Mouse (Mus musculus): Measurements from ENCODE around the gene Gm49405.

Gene Gm49405

DNA sequence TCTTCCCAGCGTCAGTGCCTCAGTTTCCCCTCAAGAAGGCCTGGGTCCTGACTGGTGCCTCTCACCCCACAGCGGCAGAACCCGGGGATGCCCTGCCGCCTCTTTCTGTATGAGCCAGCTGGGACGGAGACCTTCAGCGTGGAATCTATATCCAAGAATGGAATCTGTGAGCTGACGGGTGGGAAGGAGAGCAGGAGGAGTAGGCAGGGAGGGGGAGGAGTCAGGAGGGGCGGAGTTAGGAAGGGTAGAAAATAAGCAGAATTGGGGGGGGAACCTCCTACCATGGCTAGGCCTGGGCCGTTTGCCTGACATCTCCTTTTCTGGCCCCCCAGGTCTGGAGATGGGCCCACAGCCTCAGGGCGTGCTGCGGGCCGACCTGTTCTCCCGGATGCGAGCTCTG is 12.4 kb upstream of the Gm49405 start:
- no peak for DNase-seq (ENCODE audit: low spot score)

DNA sequence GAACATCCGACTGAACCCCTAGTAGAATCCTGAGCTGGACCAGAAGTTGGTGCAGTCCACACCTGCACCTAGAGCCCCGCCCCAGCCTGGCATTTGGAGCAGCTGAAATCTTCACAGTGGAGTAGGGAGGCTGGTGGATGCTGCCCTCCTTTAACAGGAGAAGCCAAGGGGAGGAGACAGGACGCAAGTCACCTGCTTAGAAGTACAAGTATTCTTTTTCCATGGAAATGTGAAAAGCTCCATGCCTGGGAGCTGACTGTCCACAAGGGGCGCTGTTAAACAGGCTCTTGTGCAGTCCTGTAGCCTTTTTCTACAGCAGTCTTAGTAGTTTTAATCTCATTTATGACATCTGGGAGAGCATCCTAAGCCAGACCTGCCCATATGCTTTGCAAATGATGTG is 11.7 kb upstream of the Gm49405 start:
- no peak for DNase-seq (ENCODE audit: low spot score)

DNA sequence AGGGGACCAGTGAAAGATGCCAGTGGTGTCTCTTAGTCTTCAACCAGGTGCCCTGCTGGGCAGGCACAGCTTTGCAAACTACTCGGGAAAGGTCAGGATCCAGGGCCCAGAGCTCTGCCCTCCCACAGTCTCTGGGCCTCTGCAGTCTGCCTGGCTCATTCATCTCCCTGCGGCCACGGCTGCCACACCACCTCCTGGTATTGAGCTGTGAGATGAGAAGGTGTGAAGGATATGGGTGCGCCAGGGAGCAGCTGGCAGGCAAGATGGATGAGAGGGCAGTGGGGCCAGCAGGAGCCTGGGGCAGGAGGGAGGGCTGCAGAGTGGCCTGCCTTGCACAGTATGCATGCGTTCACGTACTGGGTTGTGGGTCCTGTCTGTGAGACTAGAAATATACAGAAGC is 9.6 kb upstream of the Gm49405 start:
- DNase-seq (ENCODE audit: low spot score): no peak

DNA sequence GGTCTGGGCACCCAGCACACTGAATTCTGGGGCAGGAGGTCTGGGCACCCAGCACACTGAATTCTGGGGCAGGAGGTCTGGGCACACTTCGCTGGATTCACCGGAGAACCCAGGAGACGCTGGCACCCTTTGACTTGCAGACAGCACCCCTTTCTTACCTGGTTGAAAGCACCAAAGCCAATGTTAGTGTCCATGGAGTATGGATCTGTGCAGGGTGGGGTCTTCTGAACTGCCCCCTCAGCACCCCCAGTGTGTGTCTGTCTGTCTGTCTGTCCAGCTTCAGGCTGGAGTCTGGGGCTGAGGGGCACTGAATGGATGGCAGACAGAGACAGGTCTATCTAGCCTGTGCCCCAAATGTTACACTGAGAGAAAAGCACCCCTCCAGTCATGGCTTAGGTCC is 8.9 kb upstream of the Gm49405 start:
- no peak for DNase-seq (ENCODE audit: low spot score)

DNA sequence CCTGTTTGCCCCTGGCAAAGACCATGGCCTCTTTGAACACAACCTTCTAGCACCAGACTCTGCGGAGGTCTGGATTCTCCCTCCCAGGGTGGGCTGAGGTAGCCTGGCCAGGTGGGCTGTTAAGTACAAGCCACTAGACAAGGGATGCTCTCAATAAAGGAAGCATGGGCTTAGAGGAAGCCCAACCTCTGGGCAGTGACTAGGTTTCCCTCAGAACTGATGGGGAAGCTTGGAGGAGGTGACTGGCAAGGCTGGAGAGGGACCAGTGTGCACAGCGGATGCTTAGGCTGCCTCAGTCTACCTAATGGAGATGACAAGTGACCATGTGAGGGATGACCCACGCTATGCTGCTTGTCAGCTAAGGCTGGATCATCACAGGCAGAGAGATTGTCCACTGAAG is 8.5 kb upstream of the Gm49405 start:
- no peak for DNase-seq (ENCODE audit: low spot score)

DNA sequence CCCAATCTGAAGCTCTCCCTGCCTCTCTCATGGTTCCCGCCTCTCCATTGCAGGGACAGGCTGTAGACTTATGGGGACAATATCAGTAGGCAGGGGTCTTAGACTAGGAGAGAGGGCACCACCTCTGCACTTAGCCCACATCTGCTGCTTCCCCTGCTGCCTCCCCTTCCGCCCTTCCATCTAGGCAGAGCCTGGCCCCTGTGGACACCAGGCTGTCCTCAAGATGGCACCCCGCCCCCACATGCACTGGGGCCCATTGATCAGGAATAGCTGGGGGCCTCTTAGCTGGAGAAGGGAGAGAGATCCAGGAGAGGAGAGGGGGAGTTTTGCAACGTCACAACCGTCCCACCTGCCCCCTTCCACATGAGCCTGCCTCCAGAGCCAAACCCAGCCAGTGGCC is 8.0 kb upstream of the Gm49405 start, which contains the start of gene Tbx10:
Tbx10 (plus strand) TSS at position 337 of the 400 bp plus-strand sequence.
- no peak for DNase-seq (ENCODE audit: low spot score)

DNA sequence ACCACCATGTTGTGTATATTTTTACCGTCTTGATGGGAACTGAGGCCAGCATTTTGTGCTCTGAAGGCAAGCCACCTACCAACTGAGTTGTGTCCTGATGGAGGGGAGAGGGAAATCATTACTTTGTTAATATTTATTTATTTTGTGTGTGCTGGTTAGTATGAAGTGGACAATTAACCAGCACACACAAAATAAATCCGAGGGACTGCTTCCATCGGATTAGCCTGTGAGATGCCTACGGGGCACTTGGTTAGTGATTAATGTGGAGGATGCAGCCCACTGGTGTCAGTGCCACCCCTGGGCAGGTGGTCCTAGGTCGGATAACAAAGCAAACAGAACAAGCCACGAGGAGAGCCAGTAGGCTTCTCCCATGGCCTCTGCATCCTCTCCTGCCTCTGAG is 5.5 kb upstream of the Gm49405 start:
- no peak for DNase-seq (ENCODE audit: low spot score)

DNA sequence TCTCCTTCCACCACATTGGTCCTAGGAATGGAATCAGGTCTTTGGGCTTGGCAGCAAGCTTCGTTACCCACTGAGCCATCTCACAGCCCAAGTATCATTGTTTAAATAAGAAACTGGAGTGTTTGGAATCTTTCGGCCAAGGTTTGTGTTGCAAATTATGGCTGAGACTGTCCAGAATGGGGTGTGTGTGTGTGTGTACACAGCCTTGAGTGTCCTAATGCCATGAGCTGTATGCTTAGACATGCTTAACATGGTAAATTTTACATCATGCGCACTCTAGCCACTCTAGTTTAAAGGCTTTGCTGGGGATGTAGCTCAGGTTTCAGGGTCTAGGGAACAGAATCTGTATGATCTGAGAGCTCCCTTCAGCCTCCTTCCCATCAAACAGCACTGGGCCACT is 4.9 kb upstream of the Gm49405 start:
- no peak for DNase-seq (ENCODE audit: low spot score)

DNA sequence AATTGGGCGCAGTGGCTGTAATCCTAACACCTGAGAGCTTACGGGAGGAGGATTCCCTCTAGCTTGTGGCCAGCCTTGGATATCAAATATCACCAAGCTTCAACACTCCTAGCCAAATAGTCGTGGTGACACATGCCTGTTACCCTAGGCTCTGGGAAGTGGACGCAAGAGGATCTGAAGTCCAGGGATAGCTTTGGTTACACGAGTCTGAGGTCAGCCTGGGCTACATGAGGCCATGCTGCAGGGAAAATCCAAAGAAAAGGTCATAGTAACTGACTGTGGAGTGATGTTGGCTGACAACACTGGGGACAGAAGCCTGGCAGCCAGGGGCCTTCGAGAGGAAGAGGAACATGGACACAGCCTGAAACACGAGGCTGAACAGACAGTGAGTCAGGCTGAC is 4.3 kb upstream of the Gm49405 start:
- DNase-seq (ENCODE audit: low spot score): no peak

DNA sequence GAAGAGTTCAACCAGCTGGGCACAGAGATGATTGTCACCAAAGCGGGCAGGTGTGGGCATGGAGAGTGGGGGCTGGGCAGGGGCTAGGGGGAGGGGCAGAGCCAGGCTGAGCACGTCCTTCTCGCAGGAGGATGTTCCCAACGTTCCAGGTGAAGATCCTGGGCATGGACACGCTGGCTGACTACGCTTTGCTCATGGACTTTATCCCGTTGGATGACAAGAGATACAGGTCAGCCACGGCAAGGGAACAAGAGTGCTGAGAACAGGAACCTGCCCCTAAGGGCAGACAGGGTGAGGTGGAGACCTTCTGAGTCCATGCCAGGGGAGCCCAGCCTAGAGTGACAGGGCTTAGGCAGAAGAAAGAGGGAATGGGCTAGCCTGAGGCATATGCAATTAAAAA is 3.7 kb upstream of the Gm49405 start:
- DNase-seq (ENCODE audit: low spot score): no peak

DNA sequence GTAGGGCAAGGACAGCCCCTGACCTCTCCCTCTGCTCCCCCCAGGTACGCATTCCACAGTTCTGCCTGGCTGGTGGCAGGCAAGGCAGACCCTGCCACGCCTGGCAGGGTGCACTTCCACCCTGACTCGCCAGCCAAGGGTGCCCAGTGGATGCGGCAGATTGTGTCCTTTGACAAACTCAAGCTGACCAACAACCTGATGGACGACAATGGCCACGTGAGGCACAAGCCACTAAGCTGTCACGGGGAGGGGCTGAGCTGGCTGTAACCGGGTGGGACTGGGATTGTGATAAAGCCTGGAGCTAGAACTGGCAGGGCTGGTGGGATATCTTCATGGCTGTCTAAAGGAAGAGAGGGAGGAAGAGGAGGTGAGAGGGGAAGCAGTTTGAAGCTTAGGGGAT is 3.2 kb upstream of the Gm49405 start:
- no peak for DNase-seq (ENCODE audit: low spot score)

DNA sequence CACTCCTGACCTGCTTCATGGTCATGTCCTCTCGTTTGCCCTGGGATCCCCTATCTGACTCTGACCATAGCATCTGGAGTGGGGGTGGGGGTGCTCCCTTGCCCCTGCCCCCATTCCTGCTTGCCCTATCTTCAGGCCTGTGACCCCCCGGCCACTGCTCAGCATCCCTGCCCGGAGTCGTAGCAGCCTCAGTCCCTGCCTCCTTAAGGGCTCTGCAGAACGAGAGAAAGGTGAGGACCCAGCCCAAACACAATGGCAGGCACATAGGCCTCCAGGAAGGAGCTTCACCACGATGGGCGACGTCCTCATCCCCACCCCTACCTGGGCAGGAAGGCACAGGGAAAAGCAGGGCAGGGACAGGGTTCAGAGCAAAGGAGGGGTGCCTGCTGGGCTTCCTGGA is 2.1 kb upstream of the Gm49405 start:
- no peak for DNase-seq (ENCODE audit: low spot score)

DNA sequence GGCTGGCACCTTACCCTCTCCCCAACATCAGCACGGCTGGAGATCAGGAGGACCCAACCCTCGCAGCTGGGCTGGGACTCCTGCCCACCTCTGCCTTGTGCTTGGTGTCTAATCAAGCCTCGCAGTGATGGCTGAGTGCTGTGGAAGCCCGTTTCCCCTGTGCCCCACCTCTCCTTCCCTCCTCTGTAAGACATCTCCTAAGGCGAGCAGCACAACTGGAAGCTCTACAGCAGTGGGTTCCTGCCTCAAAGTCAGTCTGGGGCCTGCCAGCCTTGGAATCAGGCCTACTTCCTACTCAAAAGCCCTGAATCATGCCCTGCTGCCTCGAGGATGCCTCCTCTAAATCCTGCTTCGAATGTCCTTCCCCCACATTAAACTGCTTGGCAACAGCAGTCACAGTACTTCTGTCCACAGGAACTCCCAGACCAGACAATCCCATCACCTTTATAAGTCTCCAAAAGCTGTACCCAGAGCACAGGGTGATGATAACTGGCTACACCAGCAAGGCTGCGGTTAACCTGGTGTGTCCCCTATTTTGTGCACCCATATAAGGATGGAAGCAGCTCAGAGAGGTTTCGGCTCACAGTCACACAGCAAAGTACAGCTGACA is 1.2 kb upstream of the Gm49405 start:
- DNase-seq (ENCODE audit: low spot score): no peak

DNA sequence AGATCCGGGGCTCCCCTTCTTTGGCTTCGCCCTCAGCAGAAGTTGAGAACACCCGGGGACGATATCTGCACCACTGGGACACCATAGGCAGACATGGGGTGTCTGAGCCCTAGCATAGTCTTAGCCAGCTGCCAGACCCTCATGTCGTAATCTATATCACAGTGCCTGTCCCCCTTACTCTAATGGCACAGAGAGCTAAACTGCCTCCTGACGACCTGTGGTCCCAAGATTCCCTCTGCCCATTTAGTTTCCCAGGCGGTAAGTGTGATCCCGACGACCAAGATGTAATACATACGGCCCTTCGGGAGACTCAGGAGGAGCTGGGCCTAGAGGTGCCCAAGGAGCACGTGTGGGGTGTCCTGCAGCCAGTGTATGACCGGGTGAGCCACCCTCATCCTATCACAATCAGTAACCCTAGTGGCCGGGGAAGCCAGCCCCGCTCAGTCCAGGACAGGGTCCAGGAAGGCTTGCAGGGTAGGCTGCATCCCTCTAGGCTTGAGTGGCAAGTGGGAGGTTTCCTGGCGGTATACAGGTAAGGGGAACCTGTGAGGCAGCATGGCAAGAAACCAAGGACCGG is 611 bp downstream of the Gm49405 start:
- no peak for DNase-seq (ENCODE audit: low spot score)

DNA sequence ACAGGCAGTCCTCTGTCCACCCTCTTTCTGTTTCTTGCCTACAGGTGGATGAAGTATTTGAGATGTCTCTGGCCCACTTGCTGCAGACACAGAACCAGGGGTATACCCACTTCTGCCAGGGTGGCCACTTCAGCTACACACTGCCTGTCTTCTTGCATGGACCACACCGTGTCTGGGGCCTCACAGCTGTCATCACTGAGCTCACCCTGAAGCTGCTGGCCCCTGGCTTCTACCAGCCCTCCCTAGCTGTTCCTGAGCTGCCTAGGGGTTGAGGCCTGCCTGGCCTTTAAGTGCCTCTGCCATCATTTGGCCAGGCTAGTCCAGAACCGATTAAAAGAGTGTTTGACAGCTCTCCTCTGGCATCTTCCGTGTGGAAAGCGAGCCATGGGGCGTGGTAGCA is 1.3 kb downstream of the Gm49405 start:
- DNase-seq (ENCODE audit: low spot score): no peak

DNA sequence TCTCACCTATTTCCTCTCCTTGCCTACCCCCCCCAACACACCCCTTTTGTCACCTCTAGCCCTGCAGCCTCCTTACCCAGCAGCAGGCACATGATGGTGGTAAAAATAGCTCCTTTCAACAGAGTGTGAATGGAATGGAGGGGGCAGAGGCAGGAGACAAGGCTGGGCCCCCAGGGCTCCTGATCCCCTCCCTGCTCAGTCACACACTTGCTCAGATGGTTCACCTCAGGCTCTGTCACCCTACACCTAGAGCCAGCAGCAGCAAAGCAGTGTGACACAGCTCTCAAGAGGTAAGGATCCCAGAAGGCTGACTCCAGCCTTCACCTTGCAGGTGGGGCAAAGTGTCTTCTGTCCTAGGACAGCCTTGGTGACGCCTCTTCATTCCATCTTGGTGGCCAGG is 2.7 kb downstream of the Gm49405 start, which contains the start of gene Doc2g:
Doc2g (plus strand) TSS at position 202 of the 400 bp plus-strand sequence.
- no peak for DNase-seq (ENCODE audit: low spot score)

DNA sequence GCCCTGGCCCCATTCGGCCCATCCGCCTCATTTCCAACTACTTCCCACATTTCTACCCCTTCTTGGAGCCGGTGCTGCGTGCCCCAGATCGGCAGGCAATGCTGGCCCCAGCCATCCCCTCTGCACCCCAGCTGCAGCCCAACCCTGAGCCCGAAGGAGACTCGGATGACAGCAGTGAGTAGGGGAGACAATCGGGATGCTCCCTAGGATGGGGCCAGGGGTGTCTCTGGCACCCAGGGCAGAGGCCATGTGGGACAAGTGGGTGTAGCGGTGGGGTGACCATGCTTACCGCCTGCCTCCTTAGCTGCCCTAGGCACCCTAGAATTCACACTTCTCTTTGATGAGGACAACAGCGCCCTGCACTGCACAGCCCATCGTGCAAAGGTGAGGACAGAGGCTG is 3.2 kb downstream of the Gm49405 start:
- DNase-seq (ENCODE audit: low spot score): no peak

DNA sequence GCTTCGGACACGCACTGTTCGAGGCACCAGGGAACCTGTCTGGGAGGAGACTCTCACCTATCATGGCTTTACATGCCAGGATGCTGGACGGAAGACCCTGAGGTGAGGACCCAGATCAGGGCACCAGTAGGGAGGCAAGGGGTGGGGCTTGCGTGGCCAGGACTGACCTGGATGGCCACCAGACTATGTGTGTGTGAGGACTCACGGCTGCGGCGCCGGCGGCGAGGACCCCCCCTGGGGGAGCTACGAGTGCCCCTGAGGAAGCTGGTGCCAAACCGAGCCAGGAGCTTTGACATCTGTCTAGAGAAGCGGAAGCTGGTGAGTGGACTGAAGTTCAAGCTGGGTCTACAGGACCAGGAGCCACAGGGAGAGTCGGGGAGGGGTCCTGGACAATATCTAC is 3.9 kb downstream of the Gm49405 start:
- no peak for DNase-seq (ENCODE audit: low spot score)

DNA sequence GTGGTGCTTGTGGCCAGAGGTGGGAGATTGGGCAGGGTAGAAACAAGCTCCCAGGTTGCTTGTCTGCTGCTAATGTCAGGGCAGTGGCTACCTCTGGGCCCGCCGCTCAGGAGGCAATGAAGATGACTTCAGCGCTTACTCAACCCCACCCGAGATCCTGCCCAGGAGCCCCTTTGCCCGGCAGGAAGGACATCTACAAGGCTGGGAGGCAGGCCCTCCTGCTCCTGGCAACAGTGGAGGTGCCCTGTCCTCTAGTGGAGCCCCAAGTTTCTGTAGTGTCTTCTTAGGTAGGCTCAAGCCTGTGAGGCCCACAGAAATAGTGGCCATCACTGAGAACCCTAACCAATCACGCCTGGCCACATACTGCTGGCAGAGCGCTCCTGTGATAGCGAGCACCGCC is 4.7 kb downstream of the Gm49405 start:
- no peak for DNase-seq (ENCODE audit: low spot score)

DNA sequence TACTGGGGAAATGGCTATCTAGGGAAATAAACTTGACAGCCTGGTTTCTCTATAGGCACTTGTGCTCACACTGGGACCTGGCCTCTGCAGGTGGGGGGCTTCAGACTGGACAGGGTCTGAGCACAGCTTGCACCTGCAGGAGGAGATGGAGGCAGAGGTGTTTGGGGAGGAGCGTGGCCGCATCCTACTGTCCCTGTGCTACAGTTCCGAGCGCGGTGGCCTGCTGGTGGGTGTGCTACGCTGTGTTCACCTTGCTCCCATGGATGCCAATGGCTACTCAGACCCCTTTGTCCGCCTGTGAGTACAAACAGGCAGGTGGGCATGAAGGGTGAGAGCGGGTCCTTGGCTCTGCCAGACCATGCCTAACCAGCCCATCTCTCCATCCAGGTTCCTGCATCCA is 5.5 kb downstream of the Gm49405 start:
- DNase-seq (ENCODE audit: low spot score): no peak

DNA sequence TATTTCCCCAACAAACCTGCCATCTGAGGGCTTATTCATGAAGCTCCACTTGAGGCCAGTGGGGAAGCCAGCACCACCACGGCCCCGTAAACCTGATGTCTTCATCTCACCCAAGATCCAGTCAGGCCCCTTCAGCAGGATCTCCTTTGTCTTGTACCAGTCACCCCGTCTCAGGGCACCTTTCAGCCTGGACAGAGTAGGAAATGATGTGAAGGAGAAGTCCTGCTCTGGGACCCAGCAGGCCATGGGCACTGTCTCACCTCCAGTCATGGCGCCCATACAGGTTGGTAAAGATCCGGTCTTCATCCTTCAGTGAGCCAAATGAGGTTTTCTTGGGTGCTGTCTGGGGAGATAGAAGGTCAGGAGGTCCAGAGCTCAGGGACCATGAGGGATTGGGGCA is 10.7 kb downstream of the Gm49405 start:
- no peak for DNase-seq (ENCODE audit: low spot score)

DNA sequence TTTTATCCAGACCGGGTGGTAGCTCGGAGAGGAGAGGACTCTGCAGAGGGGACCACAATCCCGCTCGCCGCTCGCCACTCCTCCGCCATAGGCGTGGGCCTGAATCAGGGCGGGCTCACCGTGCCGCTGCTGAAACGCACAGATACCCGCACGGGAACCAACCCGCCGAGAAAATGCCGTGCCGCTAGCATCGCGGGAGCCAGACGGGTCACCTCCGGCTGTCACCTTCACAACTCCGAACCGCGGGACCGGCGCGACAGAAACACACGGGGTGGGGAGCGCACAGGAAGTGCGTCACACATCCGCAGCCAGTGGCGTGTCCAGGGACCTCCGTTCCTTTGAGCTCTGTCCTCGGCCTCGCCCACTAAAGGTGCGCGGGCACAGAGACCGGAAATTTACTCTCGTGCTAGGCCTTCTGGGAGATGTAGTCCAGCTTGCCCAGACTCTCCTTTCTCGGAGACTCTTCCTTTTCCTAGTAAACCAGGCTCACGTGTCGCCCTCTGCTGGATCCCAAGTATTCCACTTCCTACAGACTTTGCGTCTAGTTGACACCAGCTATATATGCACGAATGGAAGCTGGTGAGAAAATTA is 12.1 kb downstream of the Gm49405 start, which contains the start of gene Ndufv1:
Ndufv1 (minus strand) TSS at position 375 of the 591 bp plus-strand sequence.
- DNase-seq (ENCODE audit: low spot score): peak; percentile 93

DNA sequence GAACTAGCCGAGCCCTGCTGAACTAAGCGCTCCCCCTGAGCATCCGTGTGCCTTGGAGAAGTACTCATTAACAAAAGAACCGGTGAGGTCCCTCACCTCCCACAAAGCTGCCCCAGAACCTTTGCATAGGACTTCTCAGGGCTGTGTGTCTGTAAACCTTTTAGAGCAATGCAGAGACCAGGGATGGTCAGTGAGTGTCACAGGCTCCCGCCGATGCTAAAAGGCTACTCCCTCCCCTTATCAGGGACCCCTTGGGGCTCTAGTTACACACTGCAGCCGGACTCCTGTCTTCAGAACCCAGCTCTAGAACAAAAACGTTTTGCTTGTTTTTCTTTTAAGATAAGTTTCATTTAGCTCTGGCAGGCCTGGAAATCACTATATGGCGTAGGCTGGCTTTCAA is 12.6 kb downstream of the Gm49405 start:
- no peak for DNase-seq (ENCODE audit: low spot score)

DNA sequence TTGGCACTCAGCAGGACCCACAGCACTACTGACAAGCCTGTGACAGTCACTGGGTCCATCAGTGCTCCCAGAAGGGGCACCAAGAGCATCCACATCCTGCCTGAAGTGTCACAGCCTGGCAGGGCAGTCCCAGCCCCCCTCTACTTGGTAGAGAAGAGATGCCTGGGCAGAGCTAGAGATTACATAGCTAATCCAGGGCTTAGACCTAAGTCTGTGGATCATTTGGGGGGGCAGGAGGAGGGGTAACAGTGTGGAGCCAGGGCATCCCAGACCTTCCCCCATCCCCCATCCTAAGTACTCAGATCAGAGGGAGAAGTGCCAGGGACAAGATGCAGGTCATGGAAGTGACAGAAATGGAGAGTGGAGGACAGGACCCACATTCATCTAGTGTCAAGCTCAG is 14.4 kb downstream of the Gm49405 start:
- no peak for DNase-seq (ENCODE audit: low spot score)

Data from ovary, postnatal 36 days (tissue).